19 mouse cellular contexts compared by ENCODE assay signal in genomic region chr11:7250415-7250814, GRCm38 (mm10). TPM values are rescaled to one million over a fixed set of nuclear protein-coding genes. Genes with fewer than 3 reads are reported as not detected.
"Had no signal": no experiment of that assay in that cellular context is flagged by ENCODE, and none has a peak within 500 bp of the region (broad histone marks: within the 10 kb centered on the region; RNA-seq: fewer than 3 reads in every experiment).

No protein-coding gene starts in this region.

- H3K4me3 ChIP-seq: midbrain, embryonic 10.5 days; midbrain, embryonic 12.5 days; myocyte; neural tube, embryonic 13.5 days; neural tube, embryonic 15.5 days had no signal

- DNase-seq: lung, adult 18-20 months; lung, embryonic 14.5 days; lung, postnatal 10 days; lung, postnatal 4 days; midbrain, embryonic 14.5 days; retina, postnatal 1 day; right cerebral cortex, adult 18-20 months; right cerebral cortex, postnatal 25 days; right cerebral cortex, postnatal 4 days; spleen, adult 18-20 months; thymus, adult 18-20 months; thymus, postnatal 14 days; thymus, postnatal 36 days had no signal

- H3K36me3 ChIP-seq: midbrain, embryonic 10.5 days; midbrain, embryonic 12.5 days; neural tube, embryonic 13.5 days; neural tube, embryonic 15.5 days had no signal

- H3K4me2 ChIP-seq: lung, embryonic 14.5 days; midbrain, embryonic 12.5 days; neural tube, embryonic 13.5 days; neural tube, embryonic 15.5 days had no signal

- ATAC-seq: midbrain, embryonic 16.5 days had no signal

- H3K9ac ChIP-seq: lung, embryonic 14.5 days; midbrain, embryonic 12.5 days; neural tube, embryonic 13.5 days; neural tube, embryonic 15.5 days had no signal

- H3K9me3 ChIP-seq: midbrain, embryonic 10.5 days; midbrain, embryonic 12.5 days; neural tube, embryonic 13.5 days; neural tube, embryonic 15.5 days had no signal

- H3K27me3 ChIP-seq: midbrain, embryonic 12.5 days; neural tube, embryonic 13.5 days; neural tube, embryonic 15.5 days had no signal

- H3K27ac ChIP-seq: midbrain, embryonic 10.5 days; midbrain, embryonic 12.5 days; neural tube, embryonic 13.5 days; neural tube, embryonic 15.5 days had no signal

- H3K4me1 ChIP-seq: midbrain, embryonic 10.5 days; midbrain, embryonic 12.5 days; neural tube, embryonic 13.5 days; neural tube, embryonic 15.5 days had no signal

RNA-seq across cellular contexts. Expression of gene Igfbp1, which starts 52.8 kb away (rescaled TPM):
- polyA plus RNA-seq: myocyte had no signal
